Mouse (Mus musculus) R1 (cell line): ENCODE measurements at regions not wholly inside any gene's neighbourhood (a gene's known extent, or its start where the extent isn't known, plus 50 kb on each side); places are given as distances from the start of the nearest gene placed in this dataset.

Experiments used
- DNase-seq: peaks from one replicate; pipeline ENCODE4 v3.0.0-alpha.2; 2018; ENCODE audit warnings: low read depth, low spot score

- peak; percentile 75 for DNase-seq
Observed at GRCm38 (mm10) chr17:88256599-88257544, 183.6 kb upstream of the Foxn2 start.

GRCm38 (mm10) chr17:88258361-88258796 lies 182.1 kb upstream of the Foxn2 start:
- peak; percentile 92 for DNase-seq

- DNase-seq = no peak
Observed at GRCm38 (mm10) chr17:88260176-88260575, 180.3 kb upstream of the Foxn2 start.

- peak; percentile 90 for DNase-seq
Observed at GRCm38 (mm10) chr17:88260826-88261225, 179.7 kb upstream of the Foxn2 start.

- peak; percentile 52 for DNase-seq
Observed at GRCm38 (mm10) chr17:88261556-88261955, 179.0 kb upstream of the Foxn2 start.

GRCm38 (mm10) chr17:88262326-88263187 lies 178.0 kb upstream of the Foxn2 start:
- DNase-seq = no peak

GRCm38 (mm10) chr17:88265291-88265690 lies 175.2 kb upstream of the Foxn2 start:
- no peak for DNase-seq

- peak; percentile 79 for DNase-seq
Observed at GRCm38 (mm10) chr17:88268216-88268615, 172.3 kb upstream of the Foxn2 start.

GRCm38 (mm10) chr17:88268802-88269201 lies 171.7 kb upstream of the Foxn2 start:
- peak; percentile 86 for DNase-seq

- DNase-seq = peak; percentile 81
Observed at GRCm38 (mm10) chr17:88270896-88271295, 169.6 kb upstream of the Foxn2 start.

- DNase-seq = no peak
Observed at GRCm38 (mm10) chr17:88272161-88272560, 168.3 kb upstream of the Foxn2 start.

GRCm38 (mm10) chr17:88273520-88273919 lies 167.0 kb upstream of the Foxn2 start:
- DNase-seq = no peak

- DNase-seq = peak; percentile 25
Observed at GRCm38 (mm10) chr17:88274003-88274698, 166.4 kb upstream of the Foxn2 start.

GRCm38 (mm10) chr17:88274720-88275433 lies 165.6 kb upstream of the Foxn2 start:
- DNase-seq = no peak

- no peak for DNase-seq
Observed at GRCm38 (mm10) chr17:88279656-88280055, 160.9 kb upstream of the Foxn2 start.

GRCm38 (mm10) chr17:88282711-88283110 lies 157.8 kb upstream of the Foxn2 start:
- DNase-seq = peak; percentile 62

GRCm38 (mm10) chr17:88284477-88284876 lies 156.0 kb upstream of the Foxn2 start:
- no peak for DNase-seq

GRCm38 (mm10) chr17:88287861-88288260 lies 152.7 kb upstream of the Foxn2 start:
- no peak for DNase-seq

- DNase-seq = no peak
Observed at GRCm38 (mm10) chr17:88297520-88297919, 143.0 kb upstream of the Foxn2 start.

GRCm38 (mm10) chr17:88303991-88304390 lies 136.5 kb upstream of the Foxn2 start:
- peak; percentile 70 for DNase-seq

GRCm38 (mm10) chr17:88305165-88305564 lies 135.3 kb upstream of the Foxn2 start:
- DNase-seq = peak; percentile 42
